Mouse (Mus musculus): ENCODE results near the gene Snd1. TPM values are rescaled to one million over a fixed set of nuclear protein-coding genes. Genes with fewer than 3 reads are reported as not detected.

The Snd1 gene
- polyA plus RNA-seq, 2 experiments: 104 to 120 TPM

DNA sequence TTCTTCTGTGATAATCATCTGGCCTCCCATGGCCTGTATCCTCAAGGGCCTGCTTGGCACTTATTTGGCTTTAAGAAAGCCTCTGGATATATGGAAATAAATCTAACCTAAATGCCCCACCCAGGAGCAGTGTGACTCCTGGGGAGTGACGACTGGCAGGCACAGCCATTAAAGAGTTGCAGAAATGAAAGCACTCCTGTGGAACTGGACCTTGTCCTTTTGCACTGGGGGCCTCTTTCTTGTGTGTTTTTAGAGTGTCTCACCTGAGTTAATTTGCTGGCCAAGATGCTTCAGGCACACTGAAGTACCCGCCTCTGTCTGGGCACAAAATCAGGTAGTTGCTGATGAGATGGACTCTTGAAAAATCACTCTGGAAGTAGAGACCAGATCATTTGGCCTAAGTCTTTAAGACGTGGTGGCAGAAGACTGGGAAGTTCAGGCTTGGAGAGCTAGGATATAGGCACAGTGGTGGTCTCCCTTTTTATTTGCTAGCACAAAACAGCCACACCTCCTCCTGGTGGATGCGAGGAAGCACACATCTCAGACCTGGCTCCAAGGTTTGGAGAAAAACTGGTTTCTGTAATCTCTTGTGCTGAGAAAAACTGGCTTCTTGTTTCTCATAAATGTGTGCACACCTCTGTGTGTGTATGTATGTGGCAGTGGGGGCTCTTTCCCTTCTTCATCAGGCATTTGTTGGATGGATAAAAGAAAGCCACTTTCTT lies 87.5 kb downstream of the Snd1 start:
- Histone ChIP-seq H3K27ac (replicated peaks; ENCODE audit: low read depth, low read length) (no peak overlapping the region), H3K27me3 (ENCODE audit: control insufficient read depth, insufficient read depth, low read length) (no peaks in the 10 kb centered on the region), H3K9me3 (ENCODE audit: control insufficient read depth, low read length) (no peaks in the 10 kb centered on the region), H3K9ac (ENCODE audit: low read depth, low read length, severe bottlenecking) (no peak overlapping the region), H3K4me3 (replicated peaks; ENCODE audit: low read length) (no peak overlapping the region), H3K4me1 (ENCODE audit: control insufficient read depth, insufficient read depth, low read length) (peaks cover 5% of the 10 kb centered on the region), H3K4me2 (replicated peaks; ENCODE audit: low read depth, low read length, severe bottlenecking) (no peak overlapping the region), H3K36me3 (ENCODE audit: control insufficient read depth, insufficient read depth, low read length) (peaks cover 14% of the 10 kb centered on the region)
- DNase-seq (ENCODE audit: low spot score) (no peak), ATAC-seq (ENCODE audit: low FRiP score, low read depth) (no peak)
- 56% methylated on average over 4 of the region's 4 CpGs for WGBS
- no peak for TF ChIP-seq POLR2A (IDR thresholded peaks at IDR 0.05; ENCODE audit: borderline replicate concordance, extremely low read depth, insufficient read depth, insufficient read length)

DNA sequence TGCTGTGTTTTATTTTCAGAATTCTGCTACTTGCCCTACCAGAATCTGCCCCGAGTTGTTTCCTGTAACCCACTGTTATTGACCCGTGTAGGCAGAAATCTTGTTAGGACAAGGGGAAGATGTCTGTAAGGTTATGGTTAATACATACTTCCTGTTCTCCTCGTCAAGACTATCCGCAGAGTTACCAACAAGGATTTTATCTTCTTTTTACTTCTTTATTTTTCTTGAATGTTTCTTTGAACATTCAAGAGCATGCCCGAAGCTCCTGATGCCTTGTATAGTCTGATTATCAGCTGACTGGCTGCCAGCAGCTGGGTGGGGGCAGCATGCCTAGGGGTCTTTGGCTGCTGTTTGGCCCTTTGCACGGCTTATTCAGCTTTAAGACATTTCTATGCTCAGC lies 93.0 kb downstream of the Snd1 start:
- Histone ChIP-seq H3K36me3 (ENCODE audit: control insufficient read depth, insufficient read depth, low read length) (peaks cover 11% of the 10 kb centered on the region), H3K27me3 (ENCODE audit: control insufficient read depth, insufficient read depth, low read length) (no peaks in the 10 kb centered on the region), H3K4me3 (replicated peaks; ENCODE audit: low read length) (no peak overlapping the region), H3K9ac (ENCODE audit: low read depth, low read length, severe bottlenecking) (no peak overlapping the region), H3K4me2 (replicated peaks; ENCODE audit: low read depth, low read length, severe bottlenecking) (no peak overlapping the region), H3K27ac (replicated peaks; ENCODE audit: low read depth, low read length) (no peak overlapping the region), H3K9me3 (ENCODE audit: control insufficient read depth, low read length) (no peaks in the 10 kb centered on the region), H3K4me1 (ENCODE audit: control insufficient read depth, insufficient read depth, low read length) (peaks cover 6% of the 10 kb centered on the region; the same call in 1 of the 2 replicates)
- 82% methylated on average over 6 of the region's 6 CpGs for WGBS
- ATAC-seq (ENCODE audit: low FRiP score, low read depth): no peak
- no peak for DNase-seq (ENCODE audit: low spot score)
- no peak for TF ChIP-seq POLR2A (IDR thresholded peaks at IDR 0.05; ENCODE audit: borderline replicate concordance, extremely low read depth, insufficient read depth, insufficient read length)

DNA sequence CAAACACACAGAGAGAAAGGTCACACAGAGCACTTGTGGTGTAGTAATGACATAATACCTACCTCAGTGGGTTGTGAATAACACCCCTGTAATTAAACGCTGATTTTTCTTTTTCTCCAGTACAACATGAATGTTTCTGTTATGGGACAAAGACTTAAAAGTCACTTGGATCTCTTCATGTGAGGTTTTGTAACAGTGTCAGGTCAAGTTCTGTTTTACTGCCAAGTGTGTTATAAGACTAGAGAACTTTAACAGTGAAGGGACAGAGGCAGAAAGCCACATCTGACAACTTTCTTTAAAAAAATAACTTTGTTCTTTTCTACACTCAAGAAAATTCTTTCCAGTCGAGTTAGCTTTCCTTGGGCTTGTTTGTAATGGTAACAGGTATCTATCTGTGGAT lies 97.0 kb downstream of the Snd1 start:
- no peak overlapping the region for H3K27ac ChIP-seq (replicated peaks; ENCODE audit: low read depth, low read length)
- H3K4me1 ChIP-seq (ENCODE audit: control insufficient read depth, insufficient read depth, low read length): peaks cover 16% of the 10 kb centered on the region
- no peaks in the 10 kb centered on the region for H3K27me3 ChIP-seq (ENCODE audit: control insufficient read depth, insufficient read depth, low read length)
- no peak overlapping the region for H3K4me2 ChIP-seq (replicated peaks; ENCODE audit: low read depth, low read length, severe bottlenecking)
- no peak overlapping the region for H3K9ac ChIP-seq (ENCODE audit: low read depth, low read length, severe bottlenecking)
- DNase-seq (ENCODE audit: low spot score) (no peak), ATAC-seq (ENCODE audit: low FRiP score, low read depth) (no peak)
- no peak for TF ChIP-seq POLR2A (IDR thresholded peaks at IDR 0.05; ENCODE audit: borderline replicate concordance, extremely low read depth, insufficient read depth, insufficient read length)
- 65% methylated on average over 2 of the region's 2 CpGs for WGBS
- peaks cover 2% of the 10 kb centered on the region; the same call in 1 of the 2 replicates for H3K36me3 ChIP-seq (ENCODE audit: control insufficient read depth, insufficient read depth, low read length)
- no peaks in the 10 kb centered on the region for H3K9me3 ChIP-seq (ENCODE audit: control insufficient read depth, low read length)
- H3K4me3 ChIP-seq (replicated peaks; ENCODE audit: low read length): no peak overlapping the region

DNA sequence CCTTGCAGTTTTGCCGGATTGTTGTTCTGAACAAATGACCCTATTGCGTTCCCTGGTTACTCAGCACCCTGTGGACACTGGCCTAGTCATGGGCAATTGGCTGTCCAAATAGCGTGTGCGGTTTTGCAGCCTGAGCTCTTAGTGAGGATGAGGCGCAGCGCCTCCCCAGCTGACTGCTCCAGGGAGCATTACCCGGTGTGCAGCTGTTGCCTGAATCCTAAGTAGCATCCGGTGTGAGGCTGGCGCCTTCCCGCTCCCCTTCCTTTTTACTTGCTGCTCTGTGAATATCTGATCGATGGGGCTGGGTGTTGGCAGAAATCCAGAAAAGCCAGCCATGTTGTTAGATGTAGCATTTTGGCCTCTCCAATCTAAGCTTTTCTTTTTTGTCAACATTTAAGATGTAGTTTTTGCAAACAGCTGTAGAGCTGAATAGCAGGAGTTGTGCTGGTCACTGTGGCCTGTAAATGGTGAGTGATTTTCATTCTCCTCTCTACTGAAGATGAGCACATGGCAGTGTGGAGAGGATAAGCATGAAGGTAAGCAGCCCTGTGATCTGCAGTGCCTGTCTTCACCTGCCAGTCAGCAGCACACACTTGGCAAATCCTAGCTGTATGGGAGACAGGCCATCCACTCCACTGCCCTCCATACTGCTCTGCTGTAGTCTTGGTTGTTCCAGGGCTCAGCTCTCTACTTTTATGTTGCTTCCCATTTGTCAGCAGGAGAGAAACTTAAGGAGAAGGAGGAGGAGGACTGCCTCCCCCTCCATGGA lies 98.2 kb downstream of the Snd1 start:
- no peak for TF ChIP-seq POLR2A (IDR thresholded peaks at IDR 0.05; ENCODE audit: borderline replicate concordance, extremely low read depth, insufficient read depth, insufficient read length)
- DNase-seq (ENCODE audit: low spot score): peak; percentile 11
- Histone ChIP-seq H3K9ac (ENCODE audit: low read depth, low read length, severe bottlenecking) (no peak overlapping the region), H3K36me3 (ENCODE audit: control insufficient read depth, insufficient read depth, low read length) (peaks cover 2% of the 10 kb centered on the region; the same call in 1 of the 2 replicates), H3K4me3 (replicated peaks; ENCODE audit: low read length) (no peak overlapping the region), H3K4me1 (ENCODE audit: control insufficient read depth, insufficient read depth, low read length) (peaks cover 17% of the 10 kb centered on the region), H3K27me3 (ENCODE audit: control insufficient read depth, insufficient read depth, low read length) (no peaks in the 10 kb centered on the region), H3K9me3 (ENCODE audit: control insufficient read depth, low read length) (no peaks in the 10 kb centered on the region), H3K27ac (replicated peaks; ENCODE audit: low read depth, low read length) (no peak overlapping the region), H3K4me2 (replicated peaks; ENCODE audit: low read depth, low read length, severe bottlenecking) (no peak overlapping the region)
- ATAC-seq (ENCODE audit: low FRiP score, low read depth): peak; percentile 62; the same call in 1 of the 2 replicates
- 60% methylated on average over 11 of the region's 11 CpGs for WGBS

DNA sequence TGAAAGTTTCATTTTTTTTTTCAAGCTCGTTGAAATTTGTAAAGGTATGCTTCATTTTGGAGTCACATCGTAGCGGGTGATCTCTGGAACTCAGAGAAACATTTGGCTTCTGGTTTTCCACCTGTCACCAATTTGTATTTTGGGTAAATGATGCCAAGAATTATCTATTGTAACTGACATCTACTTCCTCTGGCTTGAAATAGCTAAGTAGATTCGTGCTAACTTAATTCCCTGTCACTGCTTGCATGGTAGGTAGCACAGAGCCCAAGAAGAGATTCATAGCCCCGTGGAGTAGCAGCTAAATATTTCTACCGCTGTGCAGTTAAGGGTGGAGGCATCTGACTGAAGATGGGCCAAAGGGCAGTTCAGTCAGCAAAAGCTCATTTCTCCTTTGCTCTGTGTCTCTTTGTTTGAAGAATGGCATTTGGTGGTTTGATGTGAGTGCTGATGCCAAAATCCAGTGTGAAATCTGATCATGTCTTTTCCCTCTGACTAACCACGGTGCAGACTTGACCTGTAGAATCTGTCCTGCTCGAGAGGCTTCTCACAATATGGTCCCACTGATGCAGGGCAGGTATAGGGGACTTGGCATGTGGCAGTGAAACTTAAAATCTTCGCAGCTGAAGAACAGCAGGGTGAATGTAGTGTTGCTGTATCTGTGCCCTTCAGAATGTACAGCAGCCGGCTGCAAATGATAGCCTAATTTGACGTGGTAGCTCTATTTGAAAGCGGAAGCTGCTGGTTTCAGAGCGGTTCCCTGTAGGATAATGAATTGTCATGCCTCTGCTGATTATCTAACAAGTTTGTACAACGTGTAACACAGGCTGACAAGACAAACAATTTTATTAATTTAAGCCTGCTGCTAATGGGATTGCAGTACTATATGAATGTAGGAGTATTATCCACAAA lies 101.7 kb downstream of the Snd1 start:
- H3K27ac ChIP-seq (replicated peaks; ENCODE audit: low read depth, low read length): no peak overlapping the region
- no peaks in the 10 kb centered on the region for H3K36me3 ChIP-seq (ENCODE audit: control insufficient read depth, insufficient read depth, low read length)
- no peaks in the 10 kb centered on the region for H3K9me3 ChIP-seq (ENCODE audit: control insufficient read depth, low read length)
- peaks cover 17% of the 10 kb centered on the region for H3K4me1 ChIP-seq (ENCODE audit: control insufficient read depth, insufficient read depth, low read length)
- ATAC-seq (ENCODE audit: low FRiP score, low read depth) (no peak), DNase-seq (ENCODE audit: low spot score) (no peak)
- no peak overlapping the region for H3K9ac ChIP-seq (ENCODE audit: low read depth, low read length, severe bottlenecking)
- WGBS: 70% methylated on average over 14 of the region's 14 CpGs
- H3K4me3 ChIP-seq (replicated peaks; ENCODE audit: low read length): no peak overlapping the region
- no peaks in the 10 kb centered on the region for H3K27me3 ChIP-seq (ENCODE audit: control insufficient read depth, insufficient read depth, low read length)
- no peak overlapping the region for H3K4me2 ChIP-seq (replicated peaks; ENCODE audit: low read depth, low read length, severe bottlenecking)
- no peak for TF ChIP-seq POLR2A (IDR thresholded peaks at IDR 0.05; ENCODE audit: borderline replicate concordance, extremely low read depth, insufficient read depth, insufficient read length)
